Comparison of ENCODE assay signal across 5 mouse cellular contexts in the genomic region with DNA sequence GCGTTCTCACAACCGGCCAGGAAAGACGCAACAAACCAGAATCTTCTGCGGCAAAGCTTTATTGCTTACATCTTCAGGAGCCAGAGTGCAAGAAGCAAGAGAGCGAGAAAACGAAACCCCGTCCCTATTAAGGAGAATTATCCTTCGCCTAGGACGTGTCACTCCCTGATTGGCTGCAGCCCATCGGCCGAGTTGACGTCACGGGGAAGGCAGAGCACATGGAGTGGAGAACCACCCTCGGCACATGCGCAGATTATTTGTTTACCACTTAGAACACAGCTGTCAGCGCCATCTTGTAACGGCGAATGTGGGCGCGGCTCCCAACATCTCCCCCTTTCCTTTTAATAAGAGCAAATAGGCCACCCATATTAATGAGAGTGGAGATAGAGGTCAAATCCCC. TPM values are rescaled to one million over a fixed set of nuclear protein-coding genes. Genes with fewer than 3 reads are reported as not detected.
"Had no signal": no experiment of that assay in that cellular context is flagged by ENCODE, and none has a peak within 500 bp of the region (broad histone marks: within the 10 kb centered on the region; RNA-seq: fewer than 3 reads in every experiment).

A gene (minus strand): TSS at position 101 of the 400 bp plus-strand sequence.

RNA-seq across cellular contexts. Expression of the gene that starts here (rescaled TPM):
- total RNA-seq: monocyte, adult 5-6 weeks had no signal
- polyA plus RNA-seq: lung, adult 2 months; macrophage; spleen, adult 2 months; thymus, adult 2 months had no signal
